Mouse (Mus musculus) limb, embryonic 13.5 days (tissue): Measurements from ENCODE around the gene Blzf1. TPM values are rescaled to one million over a fixed set of nuclear protein-coding genes. Genes with fewer than 3 reads are reported as not detected.

Source experiments
- ATAC-seq: fragments of 200-750 bp; cut with Nextera tagmentation; 2 replicates; pipeline ENCODE4 v1.8.0; 2017; ENCODE audit warnings: low read depth, moderate number of reproducible peaks, moderate TSS enrichment; ENCODE audit not compliant: low FRiP score
- H3K27ac ChIP-seq: fragments of 300-500 bp; sonication (generic); 2 replicates; pipeline ENCODE4 v1.5.1; 2015; ENCODE audit warnings: inconsistent platforms, mild to moderate bottlenecking, moderate library complexity
- H3K27me3 ChIP-seq: fragments of 300-500 bp; sonication (generic); 2 replicates; pipeline ENCODE4 v1.6.1; 2015; ENCODE audit warnings: mild to moderate bottlenecking, inconsistent platforms
- H3K36me3 ChIP-seq: fragments of 300-500 bp; sonication (generic); 2 replicates; pipeline ENCODE4 v1.6.1; 2015; ENCODE audit warnings: inconsistent platforms, mild to moderate bottlenecking, moderate library complexity
- H3K4me1 ChIP-seq: fragments of 300-500 bp; sonication (generic); 2 replicates; pipeline ENCODE4 v1.6.1; 2015; ENCODE audit warnings: inconsistent platforms
- H3K4me2 ChIP-seq: fragments of 300-500 bp; sonication (generic); replicated peaks from 2 replicates; pipeline ENCODE4 v1.6.1; 2015; ENCODE audit warnings: inconsistent platforms, mild to moderate bottlenecking, moderate library complexity
- H3K4me3 ChIP-seq: fragments of 300-500 bp; sonication (generic); 2 replicates; pipeline ENCODE4 v1.5.1; 2015; ENCODE audit warnings: moderate library complexity, mild to moderate bottlenecking, inconsistent platforms
- H3K9ac ChIP-seq: fragments of 300-500 bp; sonication (generic); 2 replicates; pipeline ENCODE4 v1.6.1; 2015; ENCODE audit warnings: mild to moderate bottlenecking, inconsistent platforms
- H3K9me3 ChIP-seq: fragments of 300-500 bp; sonication (generic); 2 replicates; pipeline ENCODE4 v1.6.1; 2016; ENCODE audit warnings: inconsistent platforms
- WGBS: fragments of 180-500 bp; shearing (Covaris S2); methylation state at CpG from one replicate; pipeline ENCODE4 v1.1.7; 2015; 5-methylcytosine and 5-hydroxymethylcytosine counted together
- polyA plus RNA-seq: library from polyadenylated mRNA; unstranded; fragments of >200 nt; fragmentation: Nextera tagmentation; extraction: Ambion mirVana; gene quantifications from 2 replicates; pipeline ENCODE4 v1.2.1, GENCODE M21; 2015

The Blzf1 gene
- polyA plus RNA-seq, result 31.2 and 32.6 TPM in 2 replicates

- H3K27ac ChIP-seq, result peak within 1 kb of the TSS; percentile 22; the same call in 1 of the 2 replicates
- peaks cover 20% of the 10 kb centered on the region for H3K4me1 ChIP-seq
- peak; percentile 99 for ATAC-seq
These were observed at the start of gene Blzf1 for GRCm38 (mm10) chr1:164307124-164307751. Blzf1 (minus strand) TSS chr1:164307489.

GRCm38 (mm10) chr1:164353443-164353842 lies 46.2 kb upstream of the Blzf1 start:
- no peak for ATAC-seq
- H3K4me3 ChIP-seq, result no peak overlapping the region
- no peak overlapping the region for H3K4me2 ChIP-seq
- no peaks in the 10 kb centered on the region for H3K9me3 ChIP-seq
- H3K27me3 ChIP-seq, result no peaks in the 10 kb centered on the region
- 85% methylated on average over 3 of the region's 3 CpGs for WGBS
- peaks cover 5% of the 10 kb centered on the region for H3K36me3 ChIP-seq
- no peaks in the 10 kb centered on the region for H3K4me1 ChIP-seq
- no peak overlapping the region for H3K27ac ChIP-seq
- no peak overlapping the region for H3K9ac ChIP-seq

More at GRCm38 (mm10) chr1:164307124-164307751, at the start of gene Blzf1:
- Histone ChIP-seq H3K9me3 (no peaks in the 10 kb centered on the region), H3K36me3 (peaks cover 19% of the 10 kb centered on the region), H3K9ac (peak within 1 kb of the TSS; percentile 80), H3K27me3 (no peaks in the 10 kb centered on the region), H3K4me3 (peak within 1 kb of the TSS; percentile 89), H3K4me2 (peak within 1 kb of the TSS; percentile 77)
- WGBS, result under 1% methylated on average over 35 of the region's 35 CpGs

- Histone ChIP-seq H3K9ac (no peak overlapping the region), H3K4me3 (no peak overlapping the region), H3K9me3 (0 out of 2 replicates have a peak, but pooled peaks cover 8% of the 10 kb centered on the region), H3K27ac (no peak overlapping the region), H3K27me3 (no peaks in the 10 kb centered on the region), H3K36me3 (peaks cover 38% of the 10 kb centered on the region), H3K4me2 (no peak overlapping the region), H3K4me1 (no peaks in the 10 kb centered on the region)
- ATAC-seq, result no peak
- 80% methylated on average over 3 of the region's 3 CpGs for WGBS
These were observed 34.9 kb upstream of the Blzf1 start for GRCm38 (mm10) chr1:164342161-164342560.

- no peak overlapping the region for H3K9ac ChIP-seq
- no peak overlapping the region for H3K27ac ChIP-seq
- H3K27me3 ChIP-seq, result no peaks in the 10 kb centered on the region
- no peaks in the 10 kb centered on the region for H3K9me3 ChIP-seq
- no peak overlapping the region for H3K4me3 ChIP-seq
- WGBS, result 84% methylated on average over 4 of the region's 4 CpGs
- no peak for ATAC-seq
- H3K36me3 ChIP-seq, result peaks cover 30% of the 10 kb centered on the region
- no peak overlapping the region for H3K4me2 ChIP-seq
- H3K4me1 ChIP-seq, result no peaks in the 10 kb centered on the region
These were observed 28.6 kb upstream of the Blzf1 start for GRCm38 (mm10) chr1:164335846-164336245.

- Histone ChIP-seq H3K9ac (no peak overlapping the region), H3K4me2 (no peak overlapping the region), H3K9me3 (no peaks in the 10 kb centered on the region), H3K36me3 (peaks cover 30% of the 10 kb centered on the region), H3K4me3 (no peak overlapping the region), H3K4me1 (no peaks in the 10 kb centered on the region), H3K27ac (no peak overlapping the region), H3K27me3 (no peaks in the 10 kb centered on the region)
- WGBS, result 83% methylated on average over 3 of the region's 3 CpGs
- no peak for ATAC-seq
These were observed 28.1 kb upstream of the Blzf1 start for GRCm38 (mm10) chr1:164335435-164335834.

GRCm38 (mm10) chr1:164332559-164332958 lies 25.3 kb upstream of the Blzf1 start:
- Histone ChIP-seq H3K4me1 (no peaks in the 10 kb centered on the region), H3K9ac (no peak overlapping the region), H3K27me3 (no peaks in the 10 kb centered on the region), H3K4me3 (no peak overlapping the region), H3K4me2 (no peak overlapping the region), H3K9me3 (no peaks in the 10 kb centered on the region), H3K27ac (no peak overlapping the region), H3K36me3 (peaks cover 33% of the 10 kb centered on the region)
- 62% methylated on average over 11 of the region's 11 CpGs for WGBS
- no peak for ATAC-seq

- ATAC-seq, result no peak
These were observed 20.5 kb upstream of the Blzf1 start for GRCm38 (mm10) chr1:164327764-164328163.

GRCm38 (mm10) chr1:164326600-164327155 lies 19.4 kb upstream of the Blzf1 start:
- ATAC-seq, result no peak
- 41% methylated on average over 6 of the region's 6 CpGs for WGBS
- H3K36me3 ChIP-seq, result peaks cover 12% of the 10 kb centered on the region
- H3K9me3 ChIP-seq, result no peaks in the 10 kb centered on the region
- no peak overlapping the region for H3K4me2 ChIP-seq
- no peak overlapping the region for H3K9ac ChIP-seq
- H3K27me3 ChIP-seq, result no peaks in the 10 kb centered on the region
- H3K27ac ChIP-seq, result no peak overlapping the region
- peaks cover 3% of the 10 kb centered on the region; the same call in 1 of the 2 replicates for H3K4me1 ChIP-seq
- H3K4me3 ChIP-seq, result no peak overlapping the region

More at GRCm38 (mm10) chr1:164327764-164328163, 20.5 kb upstream of the Blzf1 start:
- peaks cover 12% of the 10 kb centered on the region for H3K36me3 ChIP-seq
- H3K9me3 ChIP-seq, result no peaks in the 10 kb centered on the region
- H3K9ac ChIP-seq, result no peak overlapping the region
- H3K4me1 ChIP-seq, result 0 out of 2 replicates have a peak, but pooled peaks cover 3% of the 10 kb centered on the region
- H3K4me2 ChIP-seq, result no peak overlapping the region
- WGBS, result 56% methylated on average over 7 of the region's 7 CpGs
- no peaks in the 10 kb centered on the region for H3K27me3 ChIP-seq
- no peak overlapping the region for H3K27ac ChIP-seq
- no peak overlapping the region for H3K4me3 ChIP-seq

GRCm38 (mm10) chr1:164324878-164325277 lies 17.6 kb upstream of the Blzf1 start:
- Histone ChIP-seq H3K9me3 (no peaks in the 10 kb centered on the region), H3K36me3 (0 out of 2 replicates have a peak, but pooled peaks cover 4% of the 10 kb centered on the region), H3K9ac (no peak overlapping the region), H3K4me3 (no peak overlapping the region), H3K4me1 (peaks cover 9% of the 10 kb centered on the region), H3K27ac (no peak overlapping the region), H3K4me2 (no peak overlapping the region), H3K27me3 (no peaks in the 10 kb centered on the region)
- 86% methylated on average over 2 of the region's 2 CpGs for WGBS
- ATAC-seq, result no peak

GRCm38 (mm10) chr1:164324221-164324620 lies 16.9 kb upstream of the Blzf1 start:
- H3K4me3 ChIP-seq, result no peak overlapping the region
- H3K27ac ChIP-seq, result no peak overlapping the region
- H3K4me1 ChIP-seq, result peaks cover 9% of the 10 kb centered on the region
- no peak for ATAC-seq
- no peaks in the 10 kb centered on the region for H3K27me3 ChIP-seq
- H3K9ac ChIP-seq, result no peak overlapping the region
- 89% methylated on average over 4 of the region's 4 CpGs for WGBS
- no peaks in the 10 kb centered on the region for H3K9me3 ChIP-seq
- H3K4me2 ChIP-seq, result no peak overlapping the region
- 0 out of 2 replicates have a peak, but pooled peaks cover 4% of the 10 kb centered on the region for H3K36me3 ChIP-seq

GRCm38 (mm10) chr1:164322987-164323650 lies 15.8 kb upstream of the Blzf1 start:
- Histone ChIP-seq H3K4me3 (no peak overlapping the region), H3K27me3 (no peaks in the 10 kb centered on the region), H3K4me1 (peaks cover 9% of the 10 kb centered on the region), H3K4me2 (no peak overlapping the region), H3K9ac (no peak overlapping the region), H3K36me3 (0 out of 2 replicates have a peak, but pooled peaks cover 5% of the 10 kb centered on the region), H3K27ac (no peak overlapping the region), H3K9me3 (no peaks in the 10 kb centered on the region)
- 66% methylated on average over 8 of the region's 8 CpGs for WGBS
- ATAC-seq, result no peak

- Histone ChIP-seq H3K4me1 (peaks cover 6% of the 10 kb centered on the region), H3K4me3 (no peak overlapping the region), H3K4me2 (no peak overlapping the region), H3K9me3 (no peaks in the 10 kb centered on the region), H3K9ac (no peak overlapping the region), H3K27ac (no peak overlapping the region), H3K27me3 (no peaks in the 10 kb centered on the region), H3K36me3 (0 out of 2 replicates have a peak, but pooled peaks cover 5% of the 10 kb centered on the region)
- no peak for ATAC-seq
- WGBS, result 46% methylated on average over 10 of the region's 10 CpGs
These were observed 14.1 kb upstream of the Blzf1 start for GRCm38 (mm10) chr1:164321408-164321807.
